Mouse (Mus musculus) ES-E14 (cell line): ENCODE results near the gene Rabl2. TPM values are rescaled to one million over a fixed set of nuclear protein-coding genes. Genes with fewer than 3 reads are reported as not detected.
A peak's percentile ranks its signal among the peaks of the same experiment; 100 is the strongest.

Experiments used
- DNase-seq: peaks from one replicate; pipeline ENCODE4 v3.0.0-alpha.2; 2013; ENCODE audit warnings: low read depth, low spot score
- H3K27ac ChIP-seq: 2 replicates; pipeline ENCODE4 v1.5.1; 2012; ENCODE audit warnings: low read depth, mild to moderate bottlenecking, low read length, moderate library complexity, mixed read lengths; ENCODE audit not compliant: poor library complexity, insufficient read depth, severe bottlenecking
- H3K36me3 ChIP-seq: 2 replicates; pipeline ENCODE4 v1.6.1; 2012; ENCODE audit warnings: mild to moderate bottlenecking, low read length, moderate library complexity, mixed read lengths; ENCODE audit not compliant: control insufficient read depth, poor library complexity, insufficient read depth, severe bottlenecking
- H3K4me1 ChIP-seq, 2 experiments: fragments of 150-350 bp in 1 of 2; sonication (generic) in 1 of 2; 2 replicates each; pipeline ENCODE4 v1.6.1; 2012; ENCODE audit warnings: low read length in 2 of 2, mild to moderate bottlenecking in 1 of 2, mixed read lengths in 1 of 2; ENCODE audit not compliant: control insufficient read depth in 2 of 2, insufficient read depth in 2 of 2, poor library complexity in 1 of 2
- H3K4me3 ChIP-seq, 2 experiments: fragments of 150-350 bp in 1 of 2; sonication (generic) in 1 of 2; 2 replicates each; pipeline ENCODE4 v1.5.1; 2012; ENCODE audit warnings: low read length in 2 of 2, low read depth in 1 of 2, mild to moderate bottlenecking in 1 of 2, mixed read lengths in 1 of 2; ENCODE audit not compliant: insufficient read depth in 1 of 2, poor library complexity in 1 of 2, severe bottlenecking in 1 of 2
- H3K9ac ChIP-seq: 2 replicates; pipeline ENCODE4 v1.6.1; 2012; ENCODE audit warnings: low read depth, mild to moderate bottlenecking, low read length, mixed read lengths; ENCODE audit not compliant: poor library complexity, insufficient read depth, severe bottlenecking
- H3K9me3 ChIP-seq: fragments of 150-350 bp; sonication (generic); 2 replicates; pipeline ENCODE4 v1.6.1; 2012; ENCODE audit warnings: low read depth, mild to moderate bottlenecking, low read length; ENCODE audit not compliant: control insufficient read depth, insufficient read depth
- CHD2 ChIP-seq: IDR thresholded peaks from 2 replicates; pipeline ENCODE4 v1.6.1; 2014; ENCODE audit warnings: mild to moderate bottlenecking, low read depth, low read length, inconsistent platforms
- HCFC1 ChIP-seq: IDR thresholded peaks from 2 replicates; pipeline ENCODE4 v1.6.1; 2012; ENCODE audit warnings: low read length, inconsistent platforms, borderline replicate concordance; ENCODE audit not compliant: insufficient read depth
- MAFK ChIP-seq: IDR thresholded peaks from 2 replicates; pipeline ENCODE4 v1.6.1; 2014; ENCODE audit warnings: mild to moderate bottlenecking, low read depth, low read length, inconsistent platforms; ENCODE audit not compliant: insufficient read depth
- ZC3H11A ChIP-seq: IDR thresholded peaks from 2 replicates; pipeline ENCODE4 v1.6.1; 2012; ENCODE audit warnings: low read depth, mild to moderate bottlenecking, inconsistent platforms, low read length, borderline replicate concordance
- ZNF384 ChIP-seq: IDR thresholded peaks from 2 replicates; pipeline ENCODE4 v1.6.1; 2012; ENCODE audit warnings: low read depth, low read length, inconsistent platforms
- in situ Hi-C, 2 experiments: fragments of 600-800 bp; cut with MboI; formaldehyde crosslinking; loops; one replicate each; pipeline ENCODE4 v1.15.1; 2025; ENCODE audit warnings: low sequenced_read_pairs in 2 of 2, inconsistent platforms in 1 of 2; ENCODE audit not compliant: unreplicated experiment in 2 of 2
- total RNA-seq: library from RNA; depleted of rRNA; stranded (reverse); fragments of 300-350 nt; gene quantifications from 2 replicates; pipeline ENCODE4 v1.2.3, GENCODE M21; 2012

Gene Rabl2
- total RNA-seq, 1 experiment, result 8.3 TPM

GRCm38 (mm10) chr15:89568114-89568513 is 23.6 kb downstream of the Rabl2 start, which contains the start of gene Acr:
TSS of gene Acr (plus strand) at chr15:89568326.
- TF ChIP-seq HCFC1, result no peak
- no peak for TF ChIP-seq ZC3H11A
- TF ChIP-seq MAFK, result no peak
- no peak for TF ChIP-seq CHD2
- TF ChIP-seq ZNF384, result no peak
- Histone ChIP-seq H3K9me3 (no peaks in the 10 kb centered on the region), H3K9ac (no peak within 1 kb of the TSS), H3K4me3 (no peak within 1 kb of the TSS), H3K4me1 (no peaks in the 10 kb centered on the region), H3K27ac (no peak within 1 kb of the TSS), H3K36me3 (no peaks in the 10 kb centered on the region)
- no peak for DNase-seq
- in situ Hi-C loops, result no loop called here

GRCm38 (mm10) chr15:89559202-89559731 is 32.5 kb downstream of the Rabl2 start:
- in situ Hi-C loops, result no loop called here
- no peak for DNase-seq
- peaks cover 1 to 24% of the 10 kb centered on the region in 2 experiments; a peak in 3 of 4 replicates for H3K4me1 ChIP-seq

GRCm38 (mm10) chr15:89557996-89558390 is 33.7 kb downstream of the Rabl2 start:
- no peaks in the 10 kb centered on the region for H3K9me3 ChIP-seq
- H3K36me3 ChIP-seq, result no peaks in the 10 kb centered on the region
- in situ Hi-C loops, result no loop called here
- TF ChIP-seq HCFC1 (no peak), MAFK (no peak), CHD2 (no peak), ZC3H11A (no peak), ZNF384 (no peak)
- H3K27ac ChIP-seq, result no peak overlapping the region
- peaks cover 1 to 24% of the 10 kb centered on the region in 2 experiments; a peak in 3 of 4 replicates for H3K4me1 ChIP-seq
- DNase-seq, result no peak
- H3K4me3 ChIP-seq, result peak overlapping the region; percentile 57 to 58; a peak in 3 of 4 replicates
- H3K9ac ChIP-seq, result peak overlapping the region; percentile 49; the same call in 1 of the 2 replicates

More at GRCm38 (mm10) chr15:89559202-89559731, 32.5 kb downstream of the Rabl2 start:
- Histone ChIP-seq H3K36me3 (no peaks in the 10 kb centered on the region), H3K27ac (no peak overlapping the region), H3K9ac (no peak overlapping the region), H3K9me3 (no peaks in the 10 kb centered on the region), H3K4me3 (no peak overlapping the region)
- TF ChIP-seq CHD2 (no peak), ZC3H11A (no peak), ZNF384 (no peak), MAFK (no peak), HCFC1 (no peak)

GRCm38 (mm10) chr15:89557179-89557995 is 34.3 kb downstream of the Rabl2 start:
- Histone ChIP-seq H3K4me3 (peak overlapping the region; percentile 57 to 58), H3K4me1 (peaks cover 1 to 24% of the 10 kb centered on the region in 2 experiments; a peak in 3 of 4 replicates), H3K36me3 (no peaks in the 10 kb centered on the region), H3K9ac (peak overlapping the region; percentile 49), H3K9me3 (no peaks in the 10 kb centered on the region), H3K27ac (no peak overlapping the region)
- in situ Hi-C loops, result no loop called here
- TF ChIP-seq MAFK (no peak), CHD2 (no peak), ZNF384 (no peak), ZC3H11A (no peak), HCFC1 (no peak)
- no peak for DNase-seq
